Mouse (Mus musculus): ENCODE data around the gene Txndc2.

GRCm38 (mm10) chr17:65681516-65681915 lies 39.5 kb upstream of the Txndc2 start:
- TF ChIP-seq POLR2A (IDR thresholded peaks at IDR 0.05; ENCODE audit: control insufficient read depth in 1 of 2, insufficient read depth in 1 of 2, low read depth in 1 of 2, low read length in 2 of 2, poor library complexity in 1 of 2) (no peak), UBTF (IDR thresholded peaks at IDR 0.05; ENCODE audit: borderline replicate concordance, insufficient read depth, low read depth, low read length) (no peak), CHD1 (IDR thresholded peaks at IDR 0.05; ENCODE audit: low read depth, low read length) (no peak), EP300 (IDR thresholded peaks at IDR 0.05; ENCODE audit: low read depth in 1 of 2, low read length in 2 of 2) (no peak), HCFC1 (IDR thresholded peaks at IDR 0.05; ENCODE audit: low read depth, low read length) (no peak)
